Mouse (Mus musculus) c-Kit-positive CD71-positive TER-119-negative erythroid progenitor cells, embryonic 14.5 days (primary cell): ENCODE results near the gene Ccdc170.
A peak's percentile ranks its signal among the peaks of the same experiment; 100 is the strongest.
"Not testable (repeated sequence)": the region's sequence is repeated elsewhere in the genome, so short reads cannot be mapped to it uniquely, and the experiment has no call there.

Experiments used
- DNase-seq: peaks from one replicate; pipeline ENCODE4 v3.0.0-alpha.2; 2013; ENCODE audit warnings: low read depth

Ccdc170 gene

DNA sequence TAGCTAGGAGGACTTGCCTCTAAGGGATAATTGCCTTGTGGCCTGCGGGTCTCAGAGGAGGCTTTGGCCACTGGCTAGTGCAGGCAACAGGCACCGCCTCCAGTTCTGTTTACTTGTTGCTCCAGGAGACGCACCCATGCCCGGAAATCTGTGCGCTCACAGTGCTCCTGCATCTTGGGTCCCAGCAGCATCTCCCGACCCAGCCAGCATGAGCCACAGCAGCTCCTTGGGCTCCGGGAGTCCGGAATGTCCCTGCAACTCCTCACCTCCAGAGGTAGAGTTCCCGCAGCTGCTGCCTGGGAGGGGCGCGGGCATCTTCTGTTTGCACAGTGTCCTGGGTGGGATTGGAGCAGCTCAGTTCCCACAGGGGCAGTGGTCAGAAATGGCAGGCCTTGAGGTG, at the start of gene Ccdc170:
Ccdc170 (plus strand) TSS at position 148 of the 400 bp plus-strand sequence.
- DNase-seq = no peak

DNA sequence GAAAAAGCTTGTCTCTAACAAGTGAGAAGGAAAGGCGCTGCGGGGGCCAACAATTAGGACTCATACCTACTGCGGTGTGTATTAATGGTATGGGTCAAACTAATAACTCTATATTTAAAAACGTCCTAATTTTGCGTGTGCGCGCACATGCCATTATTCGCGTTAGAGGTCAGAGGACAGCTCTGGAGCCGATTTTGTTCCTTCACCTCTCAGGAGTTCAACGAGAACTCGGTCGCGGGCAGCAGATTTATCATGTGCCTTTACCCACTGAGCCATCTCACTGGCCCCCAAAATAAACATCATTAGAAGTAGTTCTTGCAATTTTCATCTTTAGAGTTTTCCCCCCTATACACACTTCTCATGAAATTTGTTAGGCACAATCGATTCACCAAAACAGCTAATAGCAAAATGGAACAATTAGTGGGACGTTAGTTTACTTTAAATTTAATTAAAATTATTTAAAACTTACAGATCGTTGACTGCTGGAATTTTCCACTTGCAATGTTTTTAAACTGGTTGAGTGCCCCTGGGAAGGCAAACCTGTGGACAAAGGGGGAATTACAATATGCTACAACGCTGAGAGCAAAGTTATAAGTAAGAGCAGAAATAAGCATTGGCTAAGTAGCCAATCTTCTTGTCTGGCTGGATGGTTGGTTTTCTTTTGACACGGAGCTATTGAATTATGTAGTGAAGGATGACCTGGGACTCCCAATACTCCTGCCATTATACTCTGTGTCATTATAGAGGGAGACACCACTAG, 49.1 kb upstream of the Ccdc170 start:
- peak; percentile 34 for DNase-seq

DNA sequence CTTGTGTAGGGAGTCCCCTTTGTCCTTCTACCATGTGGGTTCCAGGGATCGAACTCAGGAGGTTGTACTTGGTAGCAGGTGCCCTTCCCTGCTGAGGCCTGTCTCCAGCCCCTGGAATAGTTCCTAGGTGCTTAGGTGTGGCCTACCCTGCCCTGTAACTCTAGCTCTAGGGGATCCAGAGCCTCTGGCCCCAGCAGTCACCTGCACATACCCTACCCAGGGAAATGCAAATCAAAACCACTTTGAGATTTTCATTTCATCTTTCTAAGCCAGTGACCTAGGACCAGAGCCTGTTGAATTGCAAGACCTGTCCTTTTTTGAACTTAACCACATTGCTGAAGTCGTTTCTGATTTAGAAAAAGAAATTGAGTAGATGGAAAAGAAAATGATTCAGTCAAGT, 48.4 kb upstream of the Ccdc170 start:
- DNase-seq = not testable (repeated sequence)

GRCm38 (mm10) chr10:4435416-4435815, 46.9 kb upstream of the Ccdc170 start:
- no peak for DNase-seq

GRCm38 (mm10) chr10:4456409-4456808, 25.9 kb upstream of the Ccdc170 start:
- DNase-seq = no peak

DNA sequence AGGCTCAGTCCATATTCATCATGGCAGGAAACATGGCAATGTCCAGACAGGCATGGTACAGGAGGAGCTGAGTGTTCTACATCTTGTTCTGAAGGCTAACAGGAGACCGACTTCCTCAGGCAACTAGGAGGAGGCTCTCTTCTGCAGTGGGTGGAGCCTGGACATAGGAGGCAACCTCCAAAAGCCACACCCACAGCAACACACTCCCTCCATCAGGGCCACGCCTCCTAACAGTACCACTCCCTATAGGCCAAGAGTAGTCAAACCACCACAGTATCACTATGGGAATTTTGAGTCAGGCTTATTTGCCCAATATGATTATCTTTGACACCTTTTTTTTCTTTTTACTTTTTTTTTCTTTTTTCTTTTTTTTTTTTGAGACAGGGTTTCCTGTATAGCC, 22.1 kb upstream of the Ccdc170 start:
- peak; percentile 30 for DNase-seq

DNA sequence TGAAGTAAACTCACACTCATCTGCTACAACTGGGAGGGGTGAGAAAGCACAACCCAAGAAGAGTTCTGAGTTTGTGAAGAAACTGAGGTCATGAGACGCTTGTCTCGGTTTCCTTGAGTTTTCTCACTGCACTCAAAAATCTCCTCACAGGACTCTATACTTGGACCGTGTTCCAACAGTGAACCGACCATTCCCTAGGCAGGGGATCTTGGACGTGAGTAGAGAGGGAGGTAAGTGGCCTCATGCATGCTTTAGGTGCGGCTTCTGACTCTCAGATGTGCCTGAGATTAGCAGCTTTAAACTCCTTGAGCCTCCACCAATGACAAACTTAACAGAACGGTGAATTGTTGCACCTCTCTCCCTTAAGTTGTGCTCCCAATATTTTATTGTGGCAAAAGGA, 16.5 kb upstream of the Ccdc170 start:
- DNase-seq = no peak

DNA sequence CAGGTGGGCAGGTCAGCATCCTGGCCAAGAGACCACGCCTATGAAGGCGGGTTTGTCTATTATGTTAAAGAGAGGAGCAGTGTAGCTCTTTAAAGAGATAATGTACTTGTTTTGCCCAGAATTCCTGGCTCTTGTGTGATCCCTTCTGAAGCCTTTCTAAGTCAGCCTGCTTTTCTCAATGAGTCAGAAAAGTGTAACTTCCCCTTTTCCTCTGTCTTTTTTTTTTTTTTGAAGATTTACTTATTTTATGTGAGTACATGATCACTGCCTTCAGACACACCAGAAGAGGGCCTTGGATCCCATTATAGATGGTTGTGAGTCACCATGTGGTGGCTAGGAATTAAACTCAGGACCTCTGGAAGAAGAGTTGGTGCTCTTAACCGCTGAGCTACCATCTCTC, 12.9 kb upstream of the Ccdc170 start:
- DNase-seq = no peak

GRCm38 (mm10) chr10:4473591-4473993, 8.7 kb upstream of the Ccdc170 start:
- no peak for DNase-seq

- no peak for DNase-seq
Observed at GRCm38 (mm10) chr10:4475431-4475830, 6.9 kb upstream of the Ccdc170 start.

DNA sequence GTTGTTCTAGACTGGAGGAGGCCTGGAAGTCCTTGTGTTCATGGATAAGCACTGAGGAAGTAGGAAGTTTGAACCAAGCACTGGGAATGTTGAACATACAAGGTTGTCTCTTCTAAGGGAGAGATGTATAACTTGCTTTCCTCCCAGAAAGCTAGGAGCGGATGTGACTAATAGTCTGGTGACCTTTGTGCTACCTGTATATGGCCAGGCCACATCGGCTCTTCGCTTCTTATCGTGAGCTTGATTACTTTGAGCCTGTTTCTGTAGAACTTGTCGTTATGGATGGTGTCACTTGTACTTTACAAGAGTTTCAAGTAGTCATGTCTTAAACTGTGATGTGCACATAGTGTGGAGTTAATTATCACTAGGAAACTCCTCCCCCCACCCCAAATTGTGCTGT, 5.7 kb upstream of the Ccdc170 start:
- no peak for DNase-seq

- no peak for DNase-seq
Observed at GRCm38 (mm10) chr10:4480929-4481328, 1.4 kb upstream of the Ccdc170 start.

GRCm38 (mm10) chr10:4481695-4482094, 607 bp upstream of the Ccdc170 start:
- no peak for DNase-seq

- no peak for DNase-seq
Observed at GRCm38 (mm10) chr10:4483848-4484247, 1.5 kb downstream of the Ccdc170 start.

- DNase-seq = no peak
Observed at GRCm38 (mm10) chr10:4484986-4485385, 2.7 kb downstream of the Ccdc170 start.

GRCm38 (mm10) chr10:4489865-4490264, 7.6 kb downstream of the Ccdc170 start:
- DNase-seq = no peak

- DNase-seq = no peak
Observed at GRCm38 (mm10) chr10:4491281-4491680, 9.0 kb downstream of the Ccdc170 start.

DNA sequence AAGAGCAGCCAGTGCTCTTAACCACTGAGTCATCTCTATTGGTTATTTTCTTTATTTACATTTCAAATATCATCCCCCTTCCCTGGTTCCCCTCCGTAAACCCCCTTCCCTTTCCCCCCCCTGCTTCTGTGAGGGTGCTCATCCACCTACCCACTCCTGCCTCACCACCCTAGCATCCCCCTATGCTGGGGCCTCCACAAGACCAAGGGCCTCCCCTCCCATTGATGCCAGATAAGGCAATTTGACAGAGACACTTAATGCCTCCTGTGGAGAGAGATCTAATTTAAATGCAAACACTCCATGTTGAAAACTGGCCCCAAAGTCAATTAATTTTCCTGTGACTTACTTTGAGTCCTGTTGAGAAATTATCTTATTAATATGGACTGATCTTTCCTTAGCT, 9.7 kb downstream of the Ccdc170 start:
- DNase-seq = no peak

GRCm38 (mm10) chr10:4492909-4493308, 10.6 kb downstream of the Ccdc170 start:
- no peak for DNase-seq

DNA sequence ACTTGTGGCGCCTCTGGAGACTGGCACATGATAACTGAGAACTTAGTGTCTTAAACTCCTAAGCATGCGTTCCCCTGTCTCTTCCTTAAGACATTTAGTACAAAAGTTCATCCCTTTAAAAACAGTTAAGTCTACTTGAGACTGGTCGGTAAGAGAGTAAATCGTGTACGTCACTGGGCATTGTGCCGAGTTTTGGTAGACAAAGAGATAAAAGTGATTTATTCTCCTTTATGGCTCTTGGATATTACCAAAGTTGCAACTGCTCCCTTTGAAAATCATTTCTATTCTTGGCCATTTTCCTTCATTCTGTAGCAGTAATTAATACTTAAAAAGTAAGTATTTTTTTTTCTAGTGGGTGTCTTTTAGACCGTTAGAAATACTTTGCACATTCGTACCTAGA, 20.9 kb downstream of the Ccdc170 start:
- no peak for DNase-seq

DNA sequence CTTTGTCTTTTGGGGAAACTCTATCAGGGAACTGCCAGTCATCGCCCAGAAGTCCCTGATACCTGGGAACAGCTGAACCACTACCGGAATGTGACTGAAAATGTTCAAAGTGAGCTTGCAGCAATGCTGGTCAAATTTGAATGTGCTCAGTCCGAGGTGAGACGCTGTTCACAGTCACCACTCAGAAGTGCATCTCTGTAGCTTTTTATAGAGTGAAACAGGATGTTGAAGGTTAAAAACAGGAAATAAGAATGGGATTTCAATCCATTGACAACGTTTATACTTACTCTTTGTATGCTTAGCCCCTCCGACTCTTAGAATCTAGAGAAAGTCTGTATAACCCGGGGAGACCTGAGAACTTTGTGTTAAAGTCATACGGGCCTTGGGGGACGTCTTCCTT, 30.4 kb downstream of the Ccdc170 start:
- no peak for DNase-seq

DNA sequence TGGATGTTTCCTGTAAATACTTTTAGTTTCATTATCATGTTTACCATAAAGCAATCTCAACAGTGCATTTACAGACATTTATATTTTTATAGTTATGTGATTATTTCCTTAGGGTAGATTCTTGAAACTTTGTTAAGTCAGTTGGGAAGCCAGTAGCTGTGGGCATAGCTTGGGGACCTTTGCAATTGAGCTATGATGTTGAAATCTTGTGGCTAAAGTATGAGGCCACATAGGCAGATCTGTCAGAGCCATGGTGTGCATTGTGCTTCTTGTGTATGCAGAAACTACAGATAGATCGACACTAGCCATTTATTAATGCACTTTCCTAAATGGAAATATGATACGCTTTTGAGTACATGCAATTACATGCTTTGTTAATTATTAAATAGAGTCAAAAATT, 35.3 kb downstream of the Ccdc170 start:
- DNase-seq = no peak

- DNase-seq = no peak
Observed at GRCm38 (mm10) chr10:4519645-4520044, 37.3 kb downstream of the Ccdc170 start.

GRCm38 (mm10) chr10:4520394-4521102, 38.2 kb downstream of the Ccdc170 start:
- no peak for DNase-seq
